Mouse (Mus musculus): ENCODE data around the gene Hcfc1r1. TPM values are rescaled to one million over a fixed set of nuclear protein-coding genes. Genes with fewer than 3 reads are reported as not detected.

The Hcfc1r1 gene
- polyA plus RNA-seq, 1 experiment from 2014 or later = 39.7 TPM

DNA sequence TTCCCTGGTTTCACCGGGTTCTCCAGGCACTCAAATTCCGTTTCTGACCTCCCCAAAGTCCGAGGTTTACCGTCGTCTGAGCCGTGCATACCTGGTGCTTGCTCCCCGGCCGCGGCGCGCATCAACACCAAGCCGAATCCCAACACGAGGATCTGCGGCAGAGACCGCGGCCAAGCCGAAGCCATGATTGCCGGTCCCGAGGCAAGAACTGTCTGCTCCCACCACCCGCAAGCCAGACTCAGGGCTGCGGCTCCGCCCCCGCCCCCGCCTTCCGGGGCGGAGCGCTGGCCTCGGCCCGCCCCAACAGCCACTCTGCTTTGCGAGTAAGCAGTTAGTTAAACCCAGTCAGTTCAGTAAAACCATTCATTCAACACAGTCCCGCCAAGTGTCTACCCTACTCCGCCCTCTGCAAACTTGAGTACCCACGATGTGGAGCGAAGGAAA lies 3.9 kb downstream of the Hcfc1r1 start, which contains the start of gene Tnfrsf12a:
TSS of gene Tnfrsf12a (minus strand) at position 233 of the 444 bp plus-strand sequence.
- H3K27ac ChIP-seq (replicated peaks) = peak within 1 kb of the TSS; percentile 58
- peaks cover 79% of the 10 kb centered on the region for H3K27me3 ChIP-seq (replicated peaks; ENCODE audit: low read depth, poor library complexity, severe bottlenecking)
- DNase-seq (ENCODE audit: low spot score) = peak; percentile 91
- H3K4me3 ChIP-seq = peak within 1 kb of the TSS; percentile 71
- H3K9me3 ChIP-seq = no peaks in the 10 kb centered on the region
- peaks cover 69% of the 10 kb centered on the region for H3K4me1 ChIP-seq
- no peaks in the 10 kb centered on the region for H3K36me3 ChIP-seq (replicated peaks)
- under 1% methylated on average over 34 of the region's 34 CpGs for WGBS

DNA sequence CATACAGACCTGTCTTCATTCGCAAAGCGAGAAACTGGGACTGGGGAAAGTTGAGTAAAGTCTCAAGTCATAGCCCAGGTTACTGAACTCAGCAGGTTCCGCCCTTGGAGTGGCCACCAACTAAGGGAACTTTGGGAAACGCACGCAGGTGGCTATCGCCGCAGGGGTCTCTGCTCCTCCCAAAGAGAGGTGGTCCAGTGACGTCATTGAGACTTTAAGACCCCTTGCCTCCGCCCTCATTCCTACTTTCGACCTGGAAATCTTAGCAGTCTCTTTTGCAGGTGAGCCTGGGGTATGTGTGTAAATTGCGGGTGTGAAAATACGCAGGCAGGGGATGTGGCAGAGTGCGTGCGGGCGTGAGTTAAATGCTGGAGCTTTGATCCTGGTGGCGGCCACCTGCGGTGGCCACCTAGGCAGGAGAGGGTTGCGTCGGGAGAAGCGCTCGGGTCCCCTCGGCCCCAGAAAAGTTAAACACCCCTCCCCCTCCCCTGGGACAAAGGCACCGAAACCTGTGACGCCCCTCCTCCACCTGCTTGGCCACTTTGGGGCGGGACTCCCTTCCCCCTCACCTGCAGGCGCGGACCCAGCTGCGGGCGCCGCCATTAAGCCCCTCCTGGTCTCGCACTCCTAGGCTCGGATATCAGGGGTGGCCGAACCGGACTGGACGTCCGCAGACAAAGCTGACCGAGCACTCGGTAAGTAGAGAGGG lies 5.9 kb downstream of the Hcfc1r1 start, which contains the start of gene Cldn6:
TSS of gene Cldn6 (plus strand) at position 123 of the 709 bp plus-strand sequence.
- Histone ChIP-seq H3K9me3 (no peaks in the 10 kb centered on the region), H3K27ac (replicated peaks) (peak within 1 kb of the TSS; percentile 67), H3K4me3 (peak within 1 kb of the TSS; percentile 51), H3K36me3 (replicated peaks) (no peaks in the 10 kb centered on the region), H3K27me3 (replicated peaks; ENCODE audit: low read depth, poor library complexity, severe bottlenecking) (peaks cover 98% of the 10 kb centered on the region), H3K4me1 (peaks cover 73% of the 10 kb centered on the region)
- WGBS = 3% methylated on average over 38 of the region's 38 CpGs
- DNase-seq (ENCODE audit: low spot score) = peak; percentile 57

- H3K4me3 ChIP-seq = peak overlapping the region; percentile 51
- peaks cover 98% of the 10 kb centered on the region for H3K27me3 ChIP-seq (replicated peaks; ENCODE audit: low read depth, poor library complexity, severe bottlenecking)
- no peak for DNase-seq (ENCODE audit: low spot score)
- WGBS = 74% methylated on average over 9 of the region's 9 CpGs
- H3K27ac ChIP-seq (replicated peaks) = peak overlapping the region; percentile 67; the same call in 1 of the 2 replicates
- peaks cover 69% of the 10 kb centered on the region for H3K4me1 ChIP-seq
- no peaks in the 10 kb centered on the region for H3K9me3 ChIP-seq
- H3K36me3 ChIP-seq (replicated peaks) = no peaks in the 10 kb centered on the region
Measured at GRCm38 (mm10) chr17:23680336-23680735, 6.9 kb downstream of the Hcfc1r1 start.

- H3K4me3 ChIP-seq = peak overlapping the region; percentile 51
Measured at GRCm38 (mm10) chr17:23681086-23681485, 7.7 kb downstream of the Hcfc1r1 start.

GRCm38 (mm10) chr17:23682092-23682491 lies 8.7 kb downstream of the Hcfc1r1 start:
- Histone ChIP-seq H3K4me3 (peak overlapping the region; percentile 51; the same call in 1 of the 2 replicates), H3K27me3 (replicated peaks; ENCODE audit: low read depth, poor library complexity, severe bottlenecking) (peaks cover 85% of the 10 kb centered on the region), H3K9me3 (no peaks in the 10 kb centered on the region), H3K4me1 (peaks cover 52% of the 10 kb centered on the region), H3K27ac (replicated peaks) (no peak overlapping the region), H3K36me3 (replicated peaks) (no peaks in the 10 kb centered on the region)
- 67% methylated on average over 4 of the region's 4 CpGs for WGBS
- DNase-seq (ENCODE audit: low spot score) = no peak

More at GRCm38 (mm10) chr17:23681086-23681485, 7.7 kb downstream of the Hcfc1r1 start:
- Histone ChIP-seq H3K27me3 (replicated peaks; ENCODE audit: low read depth, poor library complexity, severe bottlenecking) (peaks cover 94% of the 10 kb centered on the region), H3K4me1 (peaks cover 62% of the 10 kb centered on the region), H3K27ac (replicated peaks) (no peak overlapping the region), H3K9me3 (no peaks in the 10 kb centered on the region), H3K36me3 (replicated peaks) (no peaks in the 10 kb centered on the region)
- no peak for DNase-seq (ENCODE audit: low spot score)
- WGBS = 77% methylated on average over 10 of the region's 10 CpGs

DNA sequence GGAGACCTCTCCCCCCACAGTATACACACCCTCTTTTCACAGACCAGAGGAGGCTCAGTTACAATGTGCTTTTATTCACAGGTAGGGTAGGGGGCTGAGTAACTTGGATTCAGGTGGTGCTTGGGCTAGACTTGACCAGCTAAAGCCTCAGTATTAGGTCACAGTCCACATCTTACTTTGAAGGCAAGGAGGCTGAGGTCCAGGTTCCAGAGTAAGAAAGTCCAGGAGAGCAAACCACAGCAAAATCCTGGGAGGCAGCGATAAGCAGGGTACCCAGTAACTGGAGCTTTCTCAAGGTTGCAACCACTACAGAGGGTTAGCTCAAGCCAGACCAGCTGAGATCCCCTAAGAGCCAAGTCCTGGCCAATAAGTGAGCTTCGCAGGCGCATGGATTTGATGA lies 9.1 kb downstream of the Hcfc1r1 start:
- H3K27ac ChIP-seq (replicated peaks) = peak overlapping the region; percentile 63; the same call in 1 of the 2 replicates
- peak overlapping the region; percentile 51 for H3K4me3 ChIP-seq
- DNase-seq (ENCODE audit: low spot score) = no peak
- WGBS = 64% methylated on average over 3 of the region's 3 CpGs
- peaks cover 47% of the 10 kb centered on the region for H3K4me1 ChIP-seq
- no peaks in the 10 kb centered on the region for H3K36me3 ChIP-seq (replicated peaks)
- peaks cover 81% of the 10 kb centered on the region for H3K27me3 ChIP-seq (replicated peaks; ENCODE audit: low read depth, poor library complexity, severe bottlenecking)
- no peaks in the 10 kb centered on the region for H3K9me3 ChIP-seq

DNA sequence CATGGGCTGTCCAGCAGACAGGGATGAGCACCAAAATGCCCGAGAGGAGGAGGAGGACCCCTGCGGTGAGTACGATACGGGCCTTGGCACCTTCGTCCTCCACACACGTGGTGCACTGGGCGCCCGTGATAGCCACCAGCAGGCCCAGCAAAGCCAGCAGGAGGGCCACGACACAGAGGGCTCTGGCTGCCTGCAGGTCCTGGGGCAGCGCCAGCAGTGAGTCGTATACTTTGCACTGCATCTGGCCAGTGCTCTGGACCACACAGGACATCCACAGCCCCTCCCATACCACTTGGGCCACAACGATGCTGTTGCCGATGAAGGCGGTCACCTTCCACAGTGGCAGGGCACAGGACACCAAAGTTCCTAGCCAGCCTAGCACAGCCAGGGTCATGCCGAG lies 9.8 kb downstream of the Hcfc1r1 start:
- H3K36me3 ChIP-seq (replicated peaks) = no peaks in the 10 kb centered on the region
- H3K4me3 ChIP-seq = peak overlapping the region; percentile 51
- no peaks in the 10 kb centered on the region for H3K9me3 ChIP-seq
- peaks cover 44% of the 10 kb centered on the region for H3K4me1 ChIP-seq
- peaks cover 74% of the 10 kb centered on the region for H3K27me3 ChIP-seq (replicated peaks; ENCODE audit: low read depth, poor library complexity, severe bottlenecking)
- DNase-seq (ENCODE audit: low spot score) = no peak
- H3K27ac ChIP-seq (replicated peaks) = peak overlapping the region; percentile 63
- WGBS = 26% methylated on average over 15 of the region's 15 CpGs

DNA sequence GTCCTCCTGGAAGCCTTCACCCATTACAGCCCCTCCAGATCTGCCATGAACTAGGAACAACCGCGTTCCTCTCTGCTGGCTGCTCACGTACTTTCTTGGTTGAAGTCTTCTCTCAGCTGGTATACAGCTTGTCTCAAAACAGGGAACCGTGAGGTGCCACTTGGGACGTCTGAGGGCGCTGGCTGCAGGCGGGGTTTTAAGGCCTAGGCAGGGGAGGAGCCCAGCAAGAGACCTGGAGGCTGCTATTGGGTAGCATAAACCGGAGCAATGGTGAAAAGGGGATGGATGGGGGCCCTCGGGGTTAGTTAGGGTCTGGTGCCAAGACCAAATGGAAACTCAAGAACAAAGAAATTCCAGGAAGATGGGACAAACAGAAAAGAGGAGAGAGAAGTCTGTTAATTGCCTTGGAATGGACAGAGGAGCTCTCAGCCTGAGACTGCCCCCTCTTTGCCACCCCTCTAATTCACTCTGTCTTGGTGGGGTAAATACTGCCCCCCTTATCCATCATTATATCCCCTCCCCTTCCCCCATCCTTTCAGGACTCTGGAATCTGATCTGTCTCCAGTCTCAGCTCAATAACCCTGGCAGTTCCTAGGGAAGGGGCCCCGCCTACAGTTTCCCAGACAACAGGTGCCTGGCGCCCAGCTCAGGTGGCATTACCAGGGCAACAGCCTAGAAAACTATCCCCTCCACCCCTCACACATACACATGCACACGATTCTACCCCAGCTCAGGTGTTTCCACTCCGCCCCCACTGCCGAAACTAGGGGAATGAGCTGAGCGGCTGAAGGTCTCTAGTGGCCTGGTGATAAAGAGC lies 10.7 kb downstream of the Hcfc1r1 start, which contains the start of gene Cldn9:
TSS of gene Cldn9 (minus strand) at position 171 of the 817 bp plus-strand sequence.
- peaks cover 44% of the 10 kb centered on the region for H3K4me1 ChIP-seq
- 10% methylated on average over 15 of the region's 15 CpGs for WGBS
- peaks cover 66% of the 10 kb centered on the region for H3K27me3 ChIP-seq (replicated peaks; ENCODE audit: low read depth, poor library complexity, severe bottlenecking)
- no peaks in the 10 kb centered on the region for H3K36me3 ChIP-seq (replicated peaks)
- peak within 1 kb of the TSS; percentile 51 for H3K4me3 ChIP-seq
- H3K27ac ChIP-seq (replicated peaks) = peak within 1 kb of the TSS; percentile 63
- no peaks in the 10 kb centered on the region for H3K9me3 ChIP-seq
- DNase-seq (ENCODE audit: low spot score) = peak; percentile 55

GRCm38 (mm10) chr17:23694491-23694890 lies 21.1 kb downstream of the Hcfc1r1 start:
- H3K4me3 ChIP-seq = no peak overlapping the region
- H3K36me3 ChIP-seq (replicated peaks) = no peaks in the 10 kb centered on the region
- H3K27me3 ChIP-seq (replicated peaks; ENCODE audit: low read depth, poor library complexity, severe bottlenecking) = peaks cover 30% of the 10 kb centered on the region
- 65% methylated on average over 1 of the region's 1 CpGs for WGBS
- H3K9me3 ChIP-seq = no peaks in the 10 kb centered on the region
- DNase-seq (ENCODE audit: low spot score) = peak; percentile 22
- H3K27ac ChIP-seq (replicated peaks) = 0 out of 2 replicates have a peak overlapping the region, but pooled peaks have one; percentile 36
- H3K4me1 ChIP-seq = peaks cover 46% of the 10 kb centered on the region

- peak overlapping the region; percentile 35; the same call in 1 of the 2 replicates for H3K27ac ChIP-seq (replicated peaks)
Measured at GRCm38 (mm10) chr17:23695801-23696200, 22.4 kb downstream of the Hcfc1r1 start.

DNA sequence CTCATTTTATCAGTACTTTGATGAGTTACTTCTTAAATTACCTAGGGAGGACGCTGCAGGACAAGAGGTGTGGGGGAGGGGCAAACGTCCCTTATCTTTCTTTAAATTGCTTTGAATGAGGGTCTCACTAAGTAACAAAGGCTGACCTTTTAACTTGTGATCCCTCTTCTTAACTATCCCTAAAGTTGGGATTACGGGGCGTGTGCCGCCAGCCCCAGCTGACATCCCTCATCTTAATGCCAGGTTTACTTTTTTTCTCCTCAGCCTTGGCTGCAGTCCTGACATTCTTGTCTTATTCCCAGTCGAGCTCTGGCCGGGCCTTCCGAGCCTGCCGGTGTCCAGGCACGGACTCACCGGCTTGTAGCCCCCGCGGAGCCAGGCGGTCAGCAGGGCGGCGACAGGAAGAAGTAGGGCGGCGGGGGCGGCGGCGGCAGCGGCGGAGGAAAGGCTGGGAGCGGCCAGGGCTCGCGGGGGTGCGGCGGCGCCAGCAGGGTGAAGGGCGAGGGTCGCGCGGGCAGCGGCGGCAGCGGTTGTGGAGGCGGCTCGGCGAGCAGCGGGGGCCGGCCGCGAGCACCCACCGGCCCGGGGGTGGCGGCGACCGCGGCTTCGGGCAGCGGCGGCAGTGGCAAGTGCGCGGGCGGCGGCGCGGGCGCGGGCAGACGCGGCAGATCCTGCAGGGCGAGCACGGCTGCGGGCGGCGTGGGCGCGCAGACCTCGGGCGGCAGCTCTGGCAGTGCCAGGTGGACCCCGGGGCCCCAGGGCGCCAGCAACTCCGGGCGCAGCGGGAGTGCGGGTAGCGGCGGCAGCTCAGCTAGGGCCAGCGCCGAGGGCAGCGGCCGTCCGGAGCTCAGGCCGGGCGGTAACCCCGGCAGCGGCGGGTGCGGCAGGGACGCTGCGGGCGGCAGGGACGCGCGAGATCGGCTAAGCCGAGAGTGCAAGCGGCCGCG lies 26.0 kb downstream of the Hcfc1r1 start:
- H3K4me1 ChIP-seq = peaks cover 50% of the 10 kb centered on the region
- peak overlapping the region; percentile 55 for H3K27ac ChIP-seq (replicated peaks)
- WGBS = 2% methylated on average over 101 of the region's 101 CpGs
- peak overlapping the region; percentile 84 for H3K4me3 ChIP-seq
- H3K27me3 ChIP-seq (replicated peaks; ENCODE audit: low read depth, poor library complexity, severe bottlenecking) = peaks cover 51% of the 10 kb centered on the region
- no peaks in the 10 kb centered on the region for H3K36me3 ChIP-seq (replicated peaks)
- DNase-seq (ENCODE audit: low spot score) = peak; percentile 50
- H3K9me3 ChIP-seq = no peaks in the 10 kb centered on the region

More at GRCm38 (mm10) chr17:23695801-23696200, 22.4 kb downstream of the Hcfc1r1 start:
- H3K9me3 ChIP-seq = no peaks in the 10 kb centered on the region
- no peaks in the 10 kb centered on the region for H3K36me3 ChIP-seq (replicated peaks)
- H3K4me3 ChIP-seq = peak overlapping the region; percentile 12; the same call in 1 of the 2 replicates
- peaks cover 54% of the 10 kb centered on the region for H3K4me1 ChIP-seq
- peak; percentile 73 for DNase-seq (ENCODE audit: low spot score)
- WGBS = 4% methylated on average over 3 of the region's 3 CpGs
- H3K27me3 ChIP-seq (replicated peaks; ENCODE audit: low read depth, poor library complexity, severe bottlenecking) = peaks cover 43% of the 10 kb centered on the region
